Mouse (Mus musculus) C2C12 (cell line): Measurements from ENCODE around the gene Dnajb1.

Experiments used
- CEBPB ChIP-seq: IDR thresholded peaks from one replicate; pipeline ENCODE4 v1.6.1; 2011; ENCODE audit warnings: low read depth, mild to moderate bottlenecking, control low read depth, moderate library complexity
- CTCF ChIP-seq: IDR thresholded peaks from one replicate; pipeline ENCODE4 v1.5.1; 2011; ENCODE audit not compliant: control insufficient read depth, insufficient read depth, insufficient read length
- MAX ChIP-seq: IDR thresholded peaks from one replicate; pipeline ENCODE4 v1.6.1; 2011; ENCODE audit warnings: mild to moderate bottlenecking, control low read depth
- MYOG ChIP-seq: IDR thresholded peaks from one replicate; pipeline ENCODE4 v1.6.1; 2011; ENCODE audit not compliant: control insufficient read depth, insufficient read length; ENCODE audit errors: extremely low read depth
- USF1 ChIP-seq: IDR thresholded peaks from one replicate; pipeline ENCODE4 v1.6.1; 2011; ENCODE audit warnings: low read depth, mild to moderate bottlenecking, control low read depth, moderate library complexity

DNA sequence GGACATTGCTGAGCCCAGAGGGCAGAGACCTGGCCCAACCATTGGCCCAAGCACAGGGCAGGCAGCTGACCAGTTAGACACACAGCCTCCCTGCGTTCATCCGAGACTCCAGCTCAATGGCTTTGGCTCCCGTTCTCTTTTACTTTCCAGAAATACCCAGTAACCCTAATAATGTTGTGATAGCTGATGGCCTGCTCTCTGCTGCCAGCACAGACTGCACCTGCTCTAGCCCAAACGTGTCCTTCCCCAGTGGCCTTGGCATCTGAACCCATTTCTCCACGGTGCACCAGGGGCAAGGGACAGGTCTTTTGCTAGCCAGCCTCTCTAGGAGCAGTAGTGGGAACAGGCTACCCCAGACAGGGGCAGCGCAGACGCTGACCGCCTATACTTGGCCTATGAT is 27.2 kb upstream of the Dnajb1 start:
- TF ChIP-seq CTCF (no peak), MYOG (no peak), USF1 (no peak), MAX (no peak), CEBPB (no peak)
